Mouse (Mus musculus) liver, postnatal 0 days (tissue): Measurements from ENCODE around the gene Tmem88b. TPM values are rescaled to one million over a fixed set of nuclear protein-coding genes. Genes with fewer than 3 reads are reported as not detected.

Experiments used
- ATAC-seq: fragments of 200-750 bp; cut with Nextera tagmentation; 2 replicates; pipeline ENCODE4 v1.8.0; 2017; ENCODE audit warnings: mild to moderate bottlenecking, moderate library complexity
- DNase-seq: peaks from one replicate; pipeline ENCODE4 v3.0.0-alpha.2; 2016
- H3K27ac ChIP-seq: fragments of 300-500 bp; sonication (generic); 2 replicates; pipeline ENCODE4 v1.5.1; 2014; ENCODE audit warnings: antibody characterized with exemption, moderate library complexity, mild to moderate bottlenecking, low read depth
- H3K27me3 ChIP-seq: fragments of 300-500 bp; sonication (generic); 2 replicates; pipeline ENCODE4 v1.6.1; 2014; ENCODE audit warnings: low read length, control low read depth, mixed read lengths; ENCODE audit not compliant: insufficient read depth
- H3K36me3 ChIP-seq: fragments of 300-500 bp; sonication (generic); replicated peaks from 2 replicates; pipeline ENCODE4 v1.6.1; 2014; ENCODE audit warnings: mild to moderate bottlenecking, control low read depth, low read length, moderate library complexity, mixed read lengths; ENCODE audit not compliant: insufficient read depth
- H3K4me1 ChIP-seq: fragments of 300-500 bp; sonication (generic); 2 replicates; pipeline ENCODE4 v1.6.1; 2014; ENCODE audit warnings: antibody characterized with exemption, mild to moderate bottlenecking, control low read depth; ENCODE audit not compliant: insufficient read depth
- H3K4me2 ChIP-seq: fragments of 300-500 bp; sonication (generic); 2 replicates; pipeline ENCODE4 v1.6.1; 2014; ENCODE audit warnings: low read depth, mild to moderate bottlenecking, low read length, moderate library complexity, mixed read lengths
- H3K4me3 ChIP-seq: fragments of 300-500 bp; sonication (generic); 2 replicates; pipeline ENCODE4 v1.5.1; 2014; ENCODE audit warnings: low read depth, low read length
- H3K9ac ChIP-seq: fragments of 300-500 bp; sonication (generic); replicated peaks from 2 replicates; pipeline ENCODE4 v1.6.1; 2014; ENCODE audit warnings: mild to moderate bottlenecking, moderate library complexity
- H3K9me3 ChIP-seq: fragments of 300-500 bp; sonication (generic); 2 replicates; pipeline ENCODE4 v1.6.1; 2016; ENCODE audit warnings: mild to moderate bottlenecking, control low read depth, low read length, mixed read lengths
- CTCF ChIP-seq: sonication (generic); IDR thresholded peaks from 2 replicates; pipeline ENCODE4 v1.5.1; 2016; ENCODE audit warnings: antibody characterized with exemption, low read depth
- EP300 ChIP-seq: IDR thresholded peaks from 2 replicates; pipeline ENCODE4 v1.6.1; 2016; ENCODE audit warnings: antibody characterized with exemption, low read depth, mild to moderate bottlenecking
- WGBS: fragments of 180-500 bp; shearing (Covaris S2); extraction: QIAGEN DNeasy Blood & Tissue Kit; methylation state at CpG from one replicate; pipeline ENCODE4 v1.1.7; 2014; ENCODE audit not compliant: insufficient replicate concordance; 5-methylcytosine and 5-hydroxymethylcytosine counted together
- microRNA-seq: library from miRNA; unstranded; fragments of <30 nt; microRNA quantifications from one replicate; pipeline ENCODE4, GENCODE M21; 2016
- polyA plus RNA-seq: library from polyadenylated mRNA; unstranded; fragments of >200 nt; fragmentation: Nextera tagmentation; extraction: Ambion mirVana; gene quantifications from 2 replicates; pipeline ENCODE4 v1.2.1, GENCODE M21; 2015

Gene Tmem88b
- polyA plus RNA-seq, 1 experiment from 2014 or later: 0.40 TPM

DNA sequence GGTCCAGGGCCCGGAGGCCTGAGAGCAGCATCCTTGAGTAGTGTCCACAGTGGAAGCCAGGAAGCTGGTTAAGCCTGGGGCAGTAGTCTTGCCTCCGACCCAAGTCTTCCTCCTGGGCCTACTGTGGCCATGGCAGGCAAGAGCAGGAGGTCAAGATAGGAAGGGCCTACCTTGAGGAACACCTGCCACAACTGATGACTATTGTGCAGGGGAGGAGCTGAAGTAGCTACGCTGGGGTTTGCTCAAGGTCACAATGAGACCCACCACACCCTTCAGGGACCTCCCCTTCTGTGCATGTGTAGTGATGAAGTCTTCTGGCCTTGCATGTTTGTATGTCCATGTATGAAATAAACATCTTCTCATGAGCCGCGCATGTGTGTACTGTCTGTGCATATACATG lies 49.9 kb downstream of the Tmem88b start:
- Histone ChIP-seq H3K9ac (peak overlapping the region; percentile 74), H3K4me3 (peak overlapping the region; percentile 77), H3K27me3 (no peaks in the 10 kb centered on the region), H3K4me2 (peak overlapping the region; percentile 94), H3K27ac (no peak overlapping the region), H3K9me3 (no peaks in the 10 kb centered on the region), H3K36me3 (peaks cover 7% of the 10 kb centered on the region), H3K4me1 (peaks cover 11% of the 10 kb centered on the region)
- no peak for ATAC-seq
- 76% methylated on average over 5 of the region's 5 CpGs for WGBS
- DNase-seq: no peak
- TF ChIP-seq EP300: no peak
- TF ChIP-seq CTCF: no peak

DNA sequence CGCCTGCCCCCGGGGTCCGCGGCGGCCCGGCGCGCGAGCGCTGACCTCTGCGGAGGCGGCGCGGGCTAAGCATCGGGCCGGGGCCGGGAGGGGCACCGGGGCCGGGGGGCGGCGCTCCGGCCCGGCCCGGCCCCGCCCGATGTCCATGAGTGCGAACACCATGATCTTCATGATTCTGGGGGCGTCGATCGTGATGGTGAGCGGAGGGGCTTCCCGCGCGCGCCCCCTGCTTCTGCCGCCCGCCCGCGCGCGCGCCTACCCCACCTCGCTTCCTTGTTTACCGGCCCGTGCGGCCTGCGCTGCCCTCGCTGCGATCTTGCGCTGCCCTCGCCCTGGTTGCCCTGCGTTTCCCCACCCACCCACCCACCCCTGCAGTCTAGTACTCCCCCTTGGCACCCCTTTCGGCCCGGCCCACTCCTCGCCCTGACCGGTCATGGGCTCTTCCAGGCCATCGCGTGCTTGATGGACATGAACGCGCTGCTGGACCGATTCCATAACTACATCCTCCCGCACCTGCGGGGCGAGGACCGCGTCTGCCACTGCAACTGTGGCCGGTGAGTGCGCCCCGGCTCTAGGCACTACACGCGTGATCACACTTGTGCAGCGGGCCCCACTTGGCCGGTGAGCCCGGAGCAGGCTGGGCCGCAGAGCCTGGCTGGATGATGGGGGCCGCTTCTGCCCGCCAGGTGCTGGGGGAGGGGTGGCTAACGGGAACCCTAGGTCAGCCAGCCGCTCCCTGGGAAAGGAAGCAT lies 50.5 kb downstream of the Tmem88b start:
- TF ChIP-seq CTCF: no peak
- TF ChIP-seq EP300: no peak
- ATAC-seq (peak; percentile 65), DNase-seq (peak; percentile 25)
- no peaks in the 10 kb centered on the region for H3K9me3 ChIP-seq
- H3K9ac ChIP-seq: peak overlapping the region; percentile 74
- peak overlapping the region; percentile 55 for H3K27ac ChIP-seq
- peaks cover 4% of the 10 kb centered on the region for H3K36me3 ChIP-seq
- H3K27me3 ChIP-seq: no peaks in the 10 kb centered on the region
- WGBS: 1% methylated on average over 75 of the region's 79 CpGs
- H3K4me2 ChIP-seq: peak overlapping the region; percentile 94
- H3K4me1 ChIP-seq: peaks cover 11% of the 10 kb centered on the region
- peak overlapping the region; percentile 77 for H3K4me3 ChIP-seq

DNA sequence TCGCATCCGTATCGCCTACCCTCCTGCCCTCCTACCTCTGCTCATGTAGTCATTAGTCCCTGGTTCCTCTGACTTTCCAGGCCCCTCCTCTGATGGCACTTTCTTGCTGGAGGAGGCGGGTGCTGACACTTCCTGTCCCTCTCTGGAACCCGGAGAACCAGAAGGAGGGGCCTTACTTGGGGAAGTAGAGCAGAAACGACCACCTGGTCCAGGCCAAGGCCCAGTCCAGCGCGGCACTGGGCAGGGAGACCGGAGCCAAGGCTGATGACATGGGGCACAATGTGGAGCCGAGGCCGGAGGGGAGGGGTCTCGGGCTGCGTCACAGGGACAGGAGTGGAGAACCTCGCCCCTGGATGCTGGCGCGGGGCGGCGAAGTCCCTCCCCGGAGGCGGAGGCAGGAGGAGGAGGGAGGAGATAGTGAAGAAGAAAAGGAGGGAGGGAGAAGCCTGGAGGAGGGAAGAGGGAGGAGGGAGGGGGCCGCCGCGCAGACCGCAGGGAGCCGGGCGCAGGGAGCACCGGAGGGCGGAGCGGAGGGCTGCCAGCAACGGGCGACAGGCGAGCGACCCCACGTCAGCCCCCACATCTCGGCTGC lies 51.2 kb downstream of the Tmem88b start, which contains the start of gene Tmem240:
Tmem240 (plus strand) TSS at position 451 of the 592 bp plus-strand sequence.
- peak within 1 kb of the TSS; percentile 55 for H3K27ac ChIP-seq
- no peak for TF ChIP-seq EP300
- TF ChIP-seq CTCF: no peak
- peak within 1 kb of the TSS; percentile 74 for H3K9ac ChIP-seq
- 1% methylated on average over 29 of the region's 35 CpGs for WGBS
- H3K4me2 ChIP-seq: peak within 1 kb of the TSS; percentile 94
- H3K4me1 ChIP-seq: peaks cover 11% of the 10 kb centered on the region
- no peaks in the 10 kb centered on the region for H3K27me3 ChIP-seq
- H3K4me3 ChIP-seq: peak within 1 kb of the TSS; percentile 77
- H3K36me3 ChIP-seq: peaks cover 4% of the 10 kb centered on the region
- DNase-seq (peak; percentile 77), ATAC-seq (peak; percentile 79)
- H3K9me3 ChIP-seq: no peaks in the 10 kb centered on the region

DNA sequence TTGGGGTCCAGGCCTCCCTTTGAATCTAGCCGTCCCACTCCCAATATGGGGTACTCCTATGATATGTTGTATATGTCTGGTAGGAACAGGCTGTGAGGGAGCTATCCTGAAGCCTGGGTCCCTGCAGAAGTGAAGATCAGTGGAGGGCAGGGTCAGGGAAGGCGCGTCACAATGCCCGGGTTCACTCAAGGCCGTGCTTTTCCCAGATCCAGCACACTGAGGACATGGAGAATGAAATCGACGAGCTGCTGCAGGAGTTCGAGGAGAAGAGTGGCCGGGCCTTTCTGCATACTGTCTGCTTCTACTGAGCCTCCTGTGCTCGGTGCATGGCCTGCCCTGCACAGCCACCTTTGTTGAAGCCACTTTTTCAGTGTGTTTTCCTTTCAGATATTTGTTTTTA lies 52.4 kb downstream of the Tmem88b start:
- Histone ChIP-seq H3K4me2 (no peak overlapping the region), H3K4me1 (peaks cover 11% of the 10 kb centered on the region), H3K27me3 (no peaks in the 10 kb centered on the region), H3K4me3 (no peak overlapping the region), H3K27ac (peak overlapping the region; percentile 55), H3K9me3 (no peaks in the 10 kb centered on the region), H3K36me3 (peaks cover 4% of the 10 kb centered on the region), H3K9ac (no peak overlapping the region)
- DNase-seq (no peak), ATAC-seq (no peak)
- no peak for TF ChIP-seq EP300
- no peak for TF ChIP-seq CTCF
- WGBS: 73% methylated on average over 10 of the region's 10 CpGs

Small RNAs within 50 kb of the gene (microRNA-seq; reads per million reads assigned to microRNA genes)
- not detected for gene Gm27743

Other genes starting within 250 kb of the Tmem88b start
- gene Nadk, start 223.5 kb downstream of the Tmem88b start, polyA plus RNA-seq: 50.1 and 55.5 TPM in 2 replicates
- 5.4 and 5.6 TPM in 2 replicates for gene Slc35e2, start 184.5 kb downstream of the Tmem88b start, polyA plus RNA-seq
- gene Cdk11b, start 161.0 kb downstream of the Tmem88b start, polyA plus RNA-seq: 22.8 and 24.9 TPM in 2 replicates
- gene Gm10563, start 140.5 kb downstream of the Tmem88b start, polyA plus RNA-seq: not detected in 2 replicates
- 5.9 and 6.8 TPM in 2 replicates for gene Mmp23, start 132.5 kb downstream of the Tmem88b start, polyA plus RNA-seq
- gene Mib2, start 116.7 kb downstream of the Tmem88b start, polyA plus RNA-seq: 3.4 and 4.3 TPM in 2 replicates
- 0.27 and 0.41 TPM in 2 replicates for gene Fndc10, start 91.5 kb downstream of the Tmem88b start, polyA plus RNA-seq
- 66.6 and 66.9 TPM in 2 replicates for gene Ssu72, start 81.1 kb downstream of the Tmem88b start, polyA plus RNA-seq
- 0.02 and 0.06 TPM in 2 replicates for gene Tmem240, start 51.1 kb downstream of the Tmem88b start, polyA plus RNA-seq
- gene Atad3a, start 24.8 kb downstream of the Tmem88b start, polyA plus RNA-seq: 44.7 and 45.0 TPM in 2 replicates
- 0.25 and 0.28 TPM in 2 replicates for gene Vwa1, start 11.2 kb downstream of the Tmem88b start, polyA plus RNA-seq
- gene Ankrd65, start 4.6 kb upstream of the Tmem88b start, polyA plus RNA-seq: 0.34 and 0.46 TPM in 2 replicates
- 167 and 171 TPM in 2 replicates for gene Mrpl20, start 17.0 kb upstream of the Tmem88b start, polyA plus RNA-seq
- gene Ccnl2, start 26.6 kb upstream of the Tmem88b start, polyA plus RNA-seq: 47.7 and 52.5 TPM in 2 replicates
- gene Aurkaip1, start 45.4 kb upstream of the Tmem88b start, polyA plus RNA-seq: 89.9 and 92.7 TPM in 2 replicates
- gene Mxra8, start 53.8 kb upstream of the Tmem88b start, polyA plus RNA-seq: 13.7 and 14.4 TPM in 2 replicates
- 5.1 and 5.7 TPM in 2 replicates for gene Dvl1, start 61.5 kb upstream of the Tmem88b start, polyA plus RNA-seq
- gene Tas1r3, start 77.5 kb upstream of the Tmem88b start, polyA plus RNA-seq: 0.08 and 0.09 TPM in 2 replicates
- 8.1 and 8.4 TPM in 2 replicates for gene Cptp, start 83.6 kb upstream of the Tmem88b start, polyA plus RNA-seq
- gene Ints11, start 83.7 kb upstream of the Tmem88b start, polyA plus RNA-seq: 14.9 and 17.4 TPM in 2 replicates
- 14.1 and 15.3 TPM in 2 replicates for gene Pusl1, start 105.9 kb upstream of the Tmem88b start, polyA plus RNA-seq
- 2.1 and 2.8 TPM in 2 replicates for gene Acap3, start 105.9 kb upstream of the Tmem88b start, polyA plus RNA-seq
- 45.9 and 56.7 TPM in 2 replicates for gene Ube2j2, start 158.0 kb upstream of the Tmem88b start, polyA plus RNA-seq
- 39.5 and 39.7 TPM in 2 replicates for gene C1qtnf12, start 176.4 kb upstream of the Tmem88b start, polyA plus RNA-seq
- gene B3galt6, start 206.8 kb upstream of the Tmem88b start, polyA plus RNA-seq: 3.5 and 4.7 TPM in 2 replicates
- gene Sdf4, start 207.0 kb upstream of the Tmem88b start, polyA plus RNA-seq: 91.5 and 94.2 TPM in 2 replicates
- gene Tnfrsf4, start 228.0 kb upstream of the Tmem88b start, polyA plus RNA-seq: 0.26 and 0.36 TPM in 2 replicates
- 0.78 and 1.2 TPM in 2 replicates for gene Tnfrsf18, start 240.3 kb upstream of the Tmem88b start, polyA plus RNA-seq